Comparison of ENCODE assay signal across 8 mouse cellular contexts in the genomic region with DNA sequence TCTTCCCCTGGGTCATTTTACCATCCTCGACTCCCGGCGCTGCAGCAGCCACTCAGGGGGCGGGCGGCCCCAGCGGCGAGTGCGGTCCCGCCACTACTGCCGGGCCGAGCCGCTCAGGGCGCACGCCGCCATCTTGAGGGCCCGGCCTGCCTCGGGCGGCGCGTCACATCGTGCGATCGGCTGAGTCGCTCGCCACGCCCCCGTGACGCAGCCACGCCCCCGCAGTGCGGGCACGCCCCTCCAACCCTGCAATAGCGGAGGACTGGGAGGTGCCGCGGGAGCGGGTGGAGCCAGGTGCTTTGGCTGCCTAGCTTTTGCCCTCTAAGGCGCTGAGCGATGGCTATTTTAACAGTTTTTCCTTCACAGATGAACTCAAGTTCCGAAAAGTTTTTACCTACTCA. TPM values are rescaled to one million over a fixed set of nuclear protein-coding genes. Genes with fewer than 3 reads are reported as not detected.
DNase-seq lines count a peak whose midpoint lies in the region; ATAC-seq lines count a peak whose summit lies in the region.

Mfsd14a (minus strand) TSS at position 215 of the 401 bp plus-strand sequence.

- ATAC-seq in intestine, embryonic 14.5 days (replicated peaks; ENCODE audit: low FRiP score, low TSS enrichment, low read depth), result peak; percentile 99

- no peaks in the 10 kb centered on the region for H3K36me3 ChIP-seq in intestine, embryonic 14.5 days (ENCODE audit: control insufficient read depth, insufficient read depth, low read length)

- no peaks in the 10 kb centered on the region for H3K27me3 ChIP-seq in intestine, embryonic 14.5 days (replicated peaks; ENCODE audit: control insufficient read depth, insufficient read depth, low read length)

- WGBS in intestine, embryonic 14.5 days, result under 1% methylated on average over 37 of the region's 39 CpGs

- peak within 1 kb of the TSS; percentile 89 for H3K27ac ChIP-seq in intestine, embryonic 14.5 days (ENCODE audit: low read depth)

- H3K4me3 ChIP-seq in intestine, embryonic 14.5 days (ENCODE audit: low read depth, low read length), result peak within 1 kb of the TSS; percentile 88

- no peaks in the 10 kb centered on the region for H3K9me3 ChIP-seq in intestine, embryonic 14.5 days (ENCODE audit: control insufficient read depth, low read length)

- peaks cover 10% of the 10 kb centered on the region; the same call in 1 of the 2 replicates for H3K4me1 ChIP-seq in intestine, embryonic 14.5 days (replicated peaks; ENCODE audit: control insufficient read depth, insufficient read depth, low read length)

- H3K4me2 ChIP-seq in intestine, embryonic 14.5 days (ENCODE audit: low read length), result peak within 1 kb of the TSS; percentile 83

- intact Hi-C loops in left cerebral cortex, postnatal 14 days (cut with DNase I), result loop anchor here (2.0 kb wide), 1 partner anchor 68 kb away; the partner anchor contains the start of gene Sass6

- peak; percentile 100 for DNase-seq in adrenal gland, adult 18-20 months (ENCODE audit: low spot score in 2 of 2)
- peak; percentile 97 for DNase-seq in embryo, embryonic 11 days
- DNase-seq in gastrocnemius, postnatal 25 days, result peak; percentile 99
- peak; percentile 99 for DNase-seq in intestine, embryonic 14.5 days (ENCODE audit: low spot score)
- peak; percentile 96 to 98 for DNase-seq in left cerebral cortex, postnatal 14 days (ENCODE audit: low spot score in 2 of 2)
- peak; percentile 96 for DNase-seq in mesoderm, embryonic 11.5 days (ENCODE audit: low read depth, low spot score)
- DNase-seq in right cerebral cortex, postnatal 36 days (ENCODE audit: low spot score in 2 of 2), result peak; percentile 96
- DNase-seq in yolk sac, embryonic 10.5 days (ENCODE audit: low spot score), result peak; percentile 96

- H3K9ac ChIP-seq in intestine, embryonic 14.5 days (ENCODE audit: low read length), result peak within 1 kb of the TSS; percentile 89

RNA-seq across cellular contexts. Expression of gene Mfsd14a, which starts in this region (rescaled TPM):
- total RNA-seq in adrenal gland, adult 18-20 months (2021), result 10 to 100 TPM; 51.6 to 64.6 TPM
- total RNA-seq in gastrocnemius, postnatal 25 days (2021), result 10 to 100 TPM; 11.6 to 12.1 TPM
- polyA plus RNA-seq in intestine, embryonic 14.5 days (2014; fragmentation: Nextera tagmentation; extraction: Ambion mirVana), result 91.8 and 100 TPM in 2 replicates
- total RNA-seq in left cerebral cortex, postnatal 14 days (2021), result 10 to 100 TPM; 58.7 to 62.9 TPM

Comparison
In these comparisons a context has a peak if more than half of its experiments do, and no peak if none do; other contexts are left out.
1. Peak in every context shown above with its lines: DNase-seq, ATAC-seq, H3K4me3 ChIP-seq and H3K27ac ChIP-seq.
2. RNA of gene Mfsd14a (total RNA-seq): 51.6 to 64.6 TPM in adrenal gland, adult 18-20 months and 58.7 to 62.9 TPM in left cerebral cortex, postnatal 14 days; 11.6 to 12.1 TPM in gastrocnemius, postnatal 25 days; every median in the first group is over 4 times any median in the second.